Mouse (Mus musculus): ENCODE data around the gene Snrnp70. TPM values are rescaled to one million over a fixed set of nuclear protein-coding genes. Genes with fewer than 3 reads are reported as not detected.
A peak's percentile ranks its signal among the peaks of the same experiment; 100 is the strongest.

The Snrnp70 gene
- 100 to 1,000 TPM; 295 to 398 (median 356) TPM for total RNA-seq (2022)

DNA sequence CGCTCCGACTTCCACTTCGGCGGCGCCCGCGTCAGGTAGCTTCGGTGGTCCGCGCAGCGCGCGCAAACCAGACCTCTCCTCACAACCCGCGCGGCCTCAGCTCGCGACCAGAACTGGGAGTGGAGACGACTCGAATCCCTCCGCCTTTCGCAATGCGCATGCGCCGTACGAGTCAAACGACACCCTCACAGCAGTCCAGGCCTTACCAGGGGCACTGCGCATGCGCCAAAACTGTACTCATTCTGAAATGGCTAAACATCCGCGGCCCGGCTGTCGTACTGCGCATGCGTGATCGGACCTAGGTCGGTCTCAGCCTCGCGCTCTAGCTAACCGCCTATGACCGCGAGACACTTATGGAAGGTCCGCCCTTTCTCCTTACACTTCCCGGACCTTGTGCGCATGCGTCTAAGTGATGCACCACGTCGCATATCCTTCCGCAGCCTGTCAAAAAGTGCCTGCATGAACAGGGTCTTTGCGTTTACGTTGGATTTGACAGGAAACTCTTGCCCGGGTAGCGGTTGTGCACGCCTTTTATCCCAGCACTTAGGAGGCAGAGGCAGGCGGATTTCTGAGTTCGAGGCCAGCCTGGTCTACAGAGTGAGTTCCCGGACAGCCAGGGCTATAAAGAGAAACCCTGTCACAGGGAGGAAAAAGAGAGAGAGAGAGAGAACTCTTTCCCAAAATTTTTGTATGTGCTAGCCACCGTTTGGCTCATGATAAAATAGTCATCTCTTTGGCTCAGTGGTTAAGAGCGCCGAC is at the start of gene Snrnp70:
Snrnp70 (minus strand) TSS at position 165 of the 759 bp plus-strand sequence.
- DNase-seq (ENCODE audit: low spot score in 2 of 2), result peak; percentile 99 to 100

DNA sequence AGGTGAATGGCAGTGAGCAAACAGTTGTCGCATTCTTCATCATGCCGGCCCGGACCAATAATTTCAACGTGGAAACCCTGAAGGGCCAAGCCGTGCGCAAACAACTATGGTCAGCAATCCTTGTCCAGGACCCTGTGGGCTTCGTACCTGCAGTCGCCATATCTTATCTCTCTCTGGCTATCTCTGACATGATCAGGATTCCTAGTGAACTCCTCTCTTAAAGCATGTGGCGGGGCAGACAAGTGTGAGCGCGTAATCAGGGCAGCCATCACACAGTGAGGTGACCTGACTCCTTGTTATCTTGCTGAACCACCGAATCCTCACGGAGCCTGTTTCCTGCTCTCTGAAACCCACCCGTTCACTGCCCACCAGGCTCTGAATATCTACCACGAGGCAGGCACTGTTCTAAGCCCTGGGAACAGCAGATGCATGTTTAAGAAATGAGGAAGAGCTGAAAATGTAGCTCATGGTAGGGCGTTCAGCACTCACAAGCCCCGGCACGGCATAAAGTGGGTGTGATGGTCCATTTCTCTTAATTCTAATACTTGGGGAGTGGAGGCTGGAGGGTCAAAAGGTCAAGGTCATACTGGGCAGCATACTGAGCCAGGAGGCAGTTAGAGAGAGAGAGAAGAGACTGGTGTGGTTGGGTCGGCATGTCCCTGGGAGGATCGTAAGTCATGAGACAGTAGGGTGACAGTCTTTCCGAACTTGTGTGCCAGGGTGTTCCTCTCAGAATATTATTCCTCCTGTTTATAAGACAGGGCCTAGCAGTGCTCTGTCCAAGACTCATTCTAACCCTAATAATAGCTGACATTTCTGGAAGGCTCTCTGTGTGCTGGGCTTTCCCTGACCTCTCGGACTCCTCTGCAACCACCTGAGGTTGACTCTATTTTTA is 48.2 kb upstream of the Snrnp70 start:
- no peak for DNase-seq (ENCODE audit: low spot score in 2 of 2)

DNA sequence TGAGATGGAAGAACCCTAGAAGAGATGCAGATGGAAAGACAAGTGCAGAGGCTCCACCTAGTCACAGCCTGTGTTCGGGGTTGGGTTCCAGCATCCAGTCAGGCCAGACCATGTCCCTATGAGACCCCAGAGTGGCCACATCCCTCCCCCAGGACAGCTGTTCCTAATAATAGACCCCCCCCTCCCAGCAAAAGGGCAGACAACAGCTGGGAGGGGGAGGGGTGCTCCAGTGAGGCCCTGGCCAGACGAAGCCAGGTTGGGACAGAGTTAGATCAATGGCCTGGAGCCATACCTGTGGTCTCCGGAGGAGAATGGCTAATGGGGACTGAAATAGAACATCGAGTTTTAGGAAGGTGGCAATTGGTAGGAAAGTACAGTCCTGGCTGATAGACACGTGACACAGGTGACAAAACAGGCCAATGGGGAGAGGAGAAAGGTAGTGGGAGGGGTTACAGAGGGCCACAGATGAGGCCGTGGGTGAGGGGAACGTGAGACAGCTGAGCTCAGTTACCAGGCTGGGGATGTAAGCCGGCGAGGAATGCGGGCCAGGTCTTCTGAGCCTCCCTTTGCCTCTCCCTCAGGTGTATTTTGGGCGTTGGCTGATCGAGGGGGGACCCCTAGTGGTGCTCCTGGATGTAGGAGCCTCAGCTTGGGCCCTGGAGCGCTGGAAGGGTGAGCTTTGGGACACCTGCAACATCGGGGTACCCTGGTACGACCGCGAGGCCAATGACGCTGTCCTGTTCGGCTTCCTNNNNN is 42.2 kb upstream of the Snrnp70 start, which contains the start of gene Ruvbl2:
Ruvbl2 (minus strand) TSS at position 576 of the 756 bp plus-strand sequence.
- DNase-seq (ENCODE audit: low spot score in 2 of 2), result no peak

DNA sequence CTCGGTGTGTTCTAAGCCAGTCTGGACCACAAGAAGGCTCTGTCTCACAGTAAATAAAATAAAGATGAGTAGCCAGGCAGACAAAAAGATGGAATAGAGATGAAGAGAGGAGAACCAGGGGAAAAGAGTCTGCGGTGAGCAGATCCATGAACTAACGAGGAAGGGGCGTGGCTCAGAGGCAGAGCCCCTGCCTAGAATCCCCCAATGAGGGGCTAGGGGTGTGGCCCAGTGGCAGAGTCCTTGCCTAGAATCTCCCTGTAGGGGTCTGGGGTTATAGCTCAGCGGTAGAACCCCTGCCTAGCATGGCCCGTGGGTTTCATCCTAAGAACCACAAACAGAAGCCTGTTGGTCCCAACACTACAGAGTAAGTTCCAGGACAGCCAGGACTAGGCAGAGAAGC is 41.5 kb upstream of the Snrnp70 start:
- DNase-seq (ENCODE audit: low spot score in 2 of 2), result no peak

DNA sequence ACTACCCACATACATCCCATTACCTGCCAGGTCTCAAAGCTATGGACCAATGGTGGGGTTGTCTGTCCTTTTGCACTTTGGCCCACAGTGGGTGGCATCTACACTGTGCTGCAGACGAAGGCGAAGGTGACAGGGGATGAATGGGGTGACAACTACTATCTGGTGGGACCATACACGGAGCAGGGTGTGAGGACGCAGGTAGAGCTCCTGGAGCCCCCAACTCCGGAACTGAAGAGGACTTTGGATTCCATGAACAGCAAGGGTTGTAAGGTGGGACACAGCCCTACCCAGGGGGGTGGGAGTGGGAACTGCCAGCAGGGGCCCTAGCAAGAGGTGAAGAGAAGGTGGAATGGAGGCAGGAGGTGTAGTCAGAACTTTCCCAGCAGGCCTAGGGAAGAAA is 40.9 kb upstream of the Snrnp70 start:
- no peak for DNase-seq (ENCODE audit: low spot score in 2 of 2)

DNA sequence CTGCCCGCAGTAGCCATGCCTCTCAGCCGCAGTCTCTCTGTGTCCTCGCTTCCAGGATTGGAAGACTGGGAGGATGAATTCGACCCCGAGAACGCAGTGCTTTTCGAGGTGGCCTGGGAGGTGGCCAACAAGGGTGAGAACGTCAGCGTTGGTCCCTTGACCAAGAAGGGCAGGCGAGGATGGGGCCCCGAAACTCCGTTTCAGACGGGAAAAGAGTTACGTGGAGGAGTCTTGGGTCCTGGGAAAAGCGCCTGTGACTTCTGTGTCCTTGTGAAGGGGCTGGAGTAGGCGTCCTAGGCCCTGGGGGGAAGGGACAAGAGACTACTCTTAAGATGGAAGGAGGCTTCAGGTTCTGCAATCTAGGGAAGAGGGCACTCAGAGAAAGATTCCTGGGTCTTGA is 39.5 kb upstream of the Snrnp70 start:
- DNase-seq (ENCODE audit: low spot score in 2 of 2), result no peak

DNA sequence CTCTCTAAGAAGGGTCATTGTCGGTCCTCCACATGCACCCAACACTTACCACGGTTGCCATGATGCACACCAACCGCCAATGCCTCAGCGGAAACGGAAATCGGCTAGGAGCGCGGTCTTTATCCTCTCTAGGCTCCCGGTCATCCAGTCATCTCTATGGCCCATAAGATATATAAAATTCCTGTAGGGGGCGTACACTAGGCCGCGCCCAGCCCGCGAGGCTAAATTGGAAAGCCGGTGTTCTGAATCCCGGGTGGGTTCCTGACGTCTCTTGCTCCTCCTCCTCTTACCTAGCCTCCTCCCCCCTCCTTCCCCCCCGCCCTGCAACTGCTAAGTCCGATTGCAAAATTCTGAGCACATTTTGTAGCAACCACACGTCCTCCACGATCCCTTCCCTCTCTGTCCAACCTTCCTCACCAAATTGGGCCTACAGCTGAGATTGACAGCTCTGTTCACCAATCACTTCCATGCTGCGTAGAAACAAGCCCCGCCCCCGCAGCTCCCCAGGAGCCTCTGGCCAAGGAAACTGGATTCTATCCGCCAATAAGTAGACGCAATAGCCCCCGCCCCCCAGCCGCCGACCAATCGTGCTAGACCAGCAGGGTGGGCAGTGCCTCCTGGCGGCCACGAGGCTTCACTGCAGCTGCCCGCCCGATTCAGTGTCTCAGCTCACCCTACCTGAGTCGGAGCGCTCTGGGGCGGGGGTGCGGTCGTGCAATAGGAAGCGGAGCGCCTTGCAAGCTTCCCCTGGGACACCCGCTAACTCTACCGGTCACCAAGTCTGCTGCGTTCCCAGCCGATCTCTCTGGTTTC is 38.9 kb upstream of the Snrnp70 start, which contains the start of gene Gys1:
Gys1 (plus strand) TSS at position 642 of the 813 bp plus-strand sequence.
- peak; percentile 99 to 100 for DNase-seq (ENCODE audit: low spot score in 2 of 2)

DNA sequence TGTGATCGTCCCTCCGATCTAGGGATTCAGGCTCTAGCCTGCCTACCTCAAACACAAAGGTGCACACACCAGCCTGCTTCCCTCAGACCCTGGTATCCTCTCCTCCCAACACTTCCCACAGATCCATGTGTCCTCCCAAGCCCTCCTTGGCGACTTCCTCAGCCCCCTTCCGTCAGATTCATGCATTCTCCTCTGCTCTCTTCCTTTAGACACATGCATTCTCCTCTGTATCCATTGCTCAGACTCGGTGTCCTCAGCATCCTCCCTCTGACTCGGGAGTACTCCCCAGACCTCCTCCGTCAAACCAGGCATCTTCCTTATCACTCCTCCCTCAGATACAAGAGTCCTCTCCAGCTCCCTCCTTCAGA is 38.3 kb upstream of the Snrnp70 start:
- DNase-seq (ENCODE audit: low spot score in 2 of 2), result no peak

DNA sequence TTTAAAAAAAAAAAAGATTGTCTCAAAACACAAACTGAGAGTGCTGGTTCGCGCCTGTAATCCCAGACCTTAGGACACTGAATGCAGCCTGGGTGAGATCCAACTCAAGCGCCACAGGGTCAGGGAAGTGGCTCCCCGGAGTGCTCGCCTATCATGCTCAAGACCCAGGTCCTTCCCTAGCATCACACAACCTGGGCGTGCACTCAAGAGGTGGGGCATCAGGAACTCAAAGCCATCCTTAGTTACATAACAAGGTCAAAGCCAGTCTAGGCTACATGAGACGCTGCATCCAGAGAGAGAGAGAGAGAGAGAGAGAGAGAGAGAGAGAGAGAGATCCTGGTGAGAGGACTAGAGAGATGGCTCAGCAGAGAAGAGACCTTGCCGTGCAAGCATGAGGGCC is 31.0 kb upstream of the Snrnp70 start:
- no peak for DNase-seq (ENCODE audit: low spot score in 2 of 2)

DNA sequence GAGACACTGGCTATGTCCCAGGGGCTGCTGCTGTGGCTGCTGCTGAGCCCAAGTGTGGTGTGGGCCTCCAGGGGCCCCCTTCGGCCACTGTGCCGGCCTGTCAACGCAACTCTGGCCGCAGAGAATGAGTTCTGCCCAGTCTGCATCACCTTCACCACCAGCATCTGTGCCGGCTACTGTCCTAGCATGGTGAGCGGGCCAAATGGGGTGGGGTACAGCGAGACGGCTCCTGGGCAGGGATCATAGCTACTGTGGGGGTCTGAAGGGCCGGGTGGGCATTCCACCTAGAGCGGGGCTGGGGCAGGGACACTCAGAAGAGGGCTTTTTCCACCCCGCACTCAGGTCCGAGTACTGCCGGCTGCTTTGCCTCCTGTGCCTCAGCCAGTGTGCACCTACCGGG is 25.7 kb upstream of the Snrnp70 start:
- DNase-seq (ENCODE audit: low spot score in 2 of 2), result no peak

DNA sequence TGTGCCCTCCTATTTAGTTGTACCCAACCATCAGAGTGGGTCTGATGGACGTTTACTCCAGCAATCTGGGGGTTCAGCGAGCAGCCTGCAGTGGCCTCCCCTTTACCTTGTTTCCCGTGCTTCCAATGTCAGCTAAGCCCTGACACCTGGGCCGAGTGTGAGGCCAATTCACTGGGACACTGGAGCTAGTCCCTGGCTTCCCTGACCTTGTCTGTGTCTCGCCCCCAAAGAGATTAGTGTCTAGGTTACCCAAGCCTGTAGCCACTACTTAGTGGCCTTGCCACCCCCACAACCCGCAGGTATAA is 25.0 kb upstream of the Snrnp70 start, which contains the start of gene Lhb:
Lhb (plus strand) TSS at position 206 of the 305 bp plus-strand sequence.
- no peak for DNase-seq (ENCODE audit: low spot score in 2 of 2)

DNA sequence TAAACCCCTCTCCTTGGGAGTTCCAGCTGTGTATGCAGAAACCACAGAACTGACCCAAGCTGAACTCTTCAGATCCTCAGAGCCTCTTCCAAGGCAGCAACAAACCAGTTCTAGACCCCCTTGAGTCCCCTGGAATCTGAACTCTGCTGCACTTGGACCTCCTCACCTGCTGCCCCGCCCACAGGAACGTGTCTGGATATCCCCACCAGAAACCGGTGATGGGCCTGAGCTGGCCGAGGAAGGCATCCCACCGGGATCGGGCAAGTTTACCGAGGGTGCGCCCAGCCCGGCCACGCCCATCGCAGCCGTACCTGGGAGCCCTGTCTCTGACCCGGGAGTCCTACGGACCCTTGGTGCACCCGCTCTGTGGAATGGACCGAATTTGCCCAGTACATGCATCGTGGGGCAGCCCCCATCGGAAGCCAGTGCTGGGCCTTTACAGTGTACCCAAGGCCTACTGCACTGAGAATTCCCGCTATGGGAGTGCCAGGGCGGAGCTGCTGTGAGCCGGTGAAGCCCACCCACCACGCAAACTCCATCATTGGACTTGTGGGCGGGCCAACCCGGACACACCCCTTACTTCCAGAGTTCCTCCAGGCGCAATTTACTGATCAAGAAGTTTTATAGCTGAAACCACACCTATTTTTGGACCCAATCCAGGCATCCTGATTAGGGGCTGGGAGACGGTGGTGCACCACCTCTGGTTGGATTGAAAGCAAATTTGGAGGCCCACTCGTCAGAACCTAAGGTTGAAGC is 24.5 kb upstream of the Snrnp70 start:
- no peak for DNase-seq (ENCODE audit: low spot score in 2 of 2)

DNA sequence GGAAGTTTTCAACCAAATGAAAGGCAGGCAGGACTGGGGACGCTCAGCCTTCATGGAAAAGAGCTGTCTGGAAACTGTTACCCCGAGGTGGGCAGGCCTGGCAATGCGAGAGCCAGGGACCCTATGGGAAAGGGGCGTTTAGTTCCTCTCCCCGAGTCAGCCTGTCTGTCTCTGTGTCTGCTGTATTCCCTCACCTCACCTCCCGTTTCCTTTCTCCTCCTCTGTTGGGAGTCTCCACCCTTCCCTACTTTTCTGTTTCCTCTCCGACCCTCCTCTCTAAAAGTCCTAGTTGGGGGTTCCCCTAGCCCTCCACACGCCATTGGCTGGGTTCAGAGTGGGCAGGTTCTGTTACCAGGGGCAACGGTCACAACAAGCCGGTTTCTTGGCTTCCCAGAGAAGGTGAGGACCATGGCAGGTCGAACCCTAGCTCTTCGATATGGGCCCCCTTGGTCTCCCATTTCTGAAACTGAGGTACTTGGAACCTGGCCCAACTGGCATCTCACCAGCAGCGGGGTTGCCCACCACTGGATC is 22.5 kb upstream of the Snrnp70 start:
- no peak for DNase-seq (ENCODE audit: low spot score in 2 of 2)

DNA sequence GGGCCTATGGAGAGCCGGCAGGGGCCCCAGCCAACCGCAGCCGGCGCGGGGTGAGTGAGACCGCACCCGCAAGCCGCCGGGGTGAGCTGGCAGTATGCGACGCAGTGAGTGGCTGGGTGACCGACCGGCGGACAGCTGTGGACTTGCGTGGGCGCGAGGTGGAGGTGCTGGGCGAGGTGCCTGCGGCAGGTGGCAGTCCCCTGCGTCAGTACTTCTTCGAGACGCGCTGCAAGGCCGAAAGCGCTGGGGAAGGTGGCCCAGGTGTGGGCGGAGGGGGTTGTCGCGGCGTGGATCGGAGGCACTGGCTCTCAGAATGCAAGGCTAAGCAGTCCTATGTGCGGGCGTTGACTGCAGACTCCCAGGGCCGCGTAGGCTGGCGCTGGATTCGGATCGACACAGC is 20.1 kb upstream of the Snrnp70 start:
- DNase-seq (ENCODE audit: low spot score in 2 of 2), result no peak

DNA sequence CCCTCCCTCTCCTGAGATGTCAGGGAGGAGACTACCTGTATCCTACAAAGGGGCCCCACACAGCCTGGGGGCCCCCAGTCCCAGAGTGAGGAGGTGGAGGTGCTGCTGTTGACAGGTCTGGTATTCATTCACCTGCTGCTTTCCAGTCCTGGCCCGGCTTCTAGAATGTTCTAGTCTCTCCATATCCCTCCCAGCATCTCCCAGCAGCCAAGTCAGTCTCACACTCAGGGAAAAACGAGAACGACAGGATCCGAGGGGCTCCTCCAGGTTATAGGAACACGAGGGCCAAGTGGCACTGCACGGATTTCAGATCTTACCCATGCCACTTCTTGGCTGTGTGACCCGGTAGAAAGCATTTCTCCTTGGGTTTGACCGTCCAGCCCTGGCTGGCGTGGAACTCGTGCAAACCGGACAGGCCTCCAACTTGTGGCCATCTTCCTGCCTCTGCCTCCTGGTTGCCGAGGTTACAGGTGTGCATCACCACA is 19.2 kb upstream of the Snrnp70 start:
- no peak for DNase-seq (ENCODE audit: low spot score in 2 of 2)

DNA sequence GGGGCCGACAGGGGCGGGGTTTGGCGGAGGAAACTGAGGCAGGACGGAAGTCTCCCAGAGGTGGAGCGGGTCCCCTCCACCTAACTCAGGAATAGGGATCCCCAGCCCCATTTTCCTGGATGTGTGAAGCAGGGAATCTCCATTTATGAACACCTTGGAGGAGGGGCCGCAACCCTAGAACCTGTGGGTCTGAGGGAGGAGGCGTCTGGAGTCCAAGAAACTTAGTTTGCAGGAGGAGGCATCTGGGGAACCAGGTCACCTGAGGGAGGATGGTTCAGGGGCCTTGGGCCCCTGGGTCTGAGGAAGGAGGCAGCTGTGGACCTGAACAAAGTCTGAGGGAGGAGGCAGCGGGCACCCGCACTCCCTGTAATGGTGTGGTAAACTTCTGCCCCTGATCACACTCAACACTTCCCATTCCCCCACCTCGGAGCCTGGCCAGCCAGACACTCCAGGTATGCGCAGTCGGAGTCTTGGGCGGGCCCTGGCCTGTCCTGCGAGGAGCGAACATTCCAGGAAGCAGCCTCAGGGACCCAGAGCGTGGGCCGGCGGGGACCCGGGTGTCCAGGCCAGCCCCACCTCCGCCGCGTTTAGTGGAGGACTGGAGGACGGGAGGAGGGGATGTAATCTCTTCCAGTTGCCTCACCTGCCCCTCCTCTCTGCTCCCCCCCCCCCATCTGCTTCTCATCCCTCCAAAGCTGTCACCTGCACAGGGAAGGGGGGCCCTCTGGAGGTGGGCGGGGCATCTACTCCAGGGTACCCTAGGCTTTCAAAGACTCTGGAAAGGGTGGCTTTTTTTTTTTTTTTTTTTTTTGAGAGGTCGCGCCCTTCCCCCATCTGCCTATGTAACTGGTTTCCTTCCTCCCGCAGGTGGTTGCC is 18.6 kb upstream of the Snrnp70 start:
- DNase-seq (ENCODE audit: low spot score in 2 of 2), result no peak

DNA sequence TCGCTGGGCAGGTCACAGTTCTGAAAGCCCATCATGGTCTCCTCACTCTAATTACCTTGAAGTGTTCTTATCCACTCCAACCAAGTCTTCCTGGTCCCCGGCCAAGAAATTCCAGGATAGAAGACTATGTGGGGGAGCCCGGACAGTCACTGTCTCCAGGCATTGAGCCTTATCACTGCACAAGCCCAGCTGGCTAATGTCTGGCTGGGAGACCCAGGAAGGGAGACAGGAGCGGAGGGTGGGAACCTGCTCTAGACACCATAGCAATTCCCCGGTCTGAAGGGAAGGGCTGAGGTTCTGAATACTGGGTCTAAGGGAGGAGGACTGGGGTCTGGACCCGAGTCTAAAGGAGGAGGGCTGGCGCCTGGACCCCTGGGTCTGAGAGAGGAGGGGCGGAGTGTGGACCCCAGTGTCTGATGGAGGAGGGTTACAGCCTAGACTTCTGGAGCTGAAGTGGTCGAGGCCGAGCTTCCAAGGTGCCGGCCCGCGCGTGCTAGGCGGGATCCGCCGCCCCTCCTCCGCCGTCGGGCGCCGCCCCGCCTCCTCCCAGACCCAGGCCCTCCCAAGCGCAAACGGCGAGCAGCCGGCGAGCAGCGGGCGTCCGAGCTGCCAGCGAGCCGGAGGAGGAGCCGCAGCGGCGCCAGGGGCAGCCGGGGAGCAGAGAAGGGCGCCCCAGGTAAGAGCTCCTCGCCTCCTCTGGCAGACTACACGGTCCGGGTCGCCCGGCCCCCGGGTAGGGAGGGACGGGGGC is 17.7 kb upstream of the Snrnp70 start, which contains the start of gene Ntf5:
Ntf5 (plus strand) TSS at position 583 of the 751 bp plus-strand sequence.
- no peak for DNase-seq (ENCODE audit: low spot score in 2 of 2)

DNA sequence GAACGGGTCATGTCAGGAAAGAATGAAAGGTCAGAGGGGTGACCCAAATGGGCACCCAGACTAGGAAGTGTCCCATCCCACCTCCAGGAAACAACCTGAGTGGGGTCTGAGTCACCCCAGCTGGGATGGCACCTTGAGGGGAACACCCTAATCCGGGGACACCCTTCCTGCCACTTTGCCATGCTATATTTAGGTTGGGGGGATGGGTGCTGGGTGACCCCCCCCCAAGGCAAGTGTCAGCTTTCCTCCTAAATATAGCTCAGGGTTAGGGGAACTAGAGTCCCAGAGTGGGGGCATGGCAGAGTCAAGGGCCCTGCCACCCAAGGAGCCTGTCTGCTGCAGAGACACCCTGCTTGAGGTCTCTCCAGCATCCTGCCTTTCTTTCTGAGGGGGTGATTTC is 16.9 kb upstream of the Snrnp70 start:
- no peak for DNase-seq (ENCODE audit: low spot score in 2 of 2)

Measured in left cerebral cortex, adult 8-10 months (tissue).